Mouse (Mus musculus) midbrain, embryonic 14.5 days (tissue): Measurements from ENCODE around the gene Scgb2b2. TPM values are rescaled to one million over a fixed set of nuclear protein-coding genes. Genes with fewer than 3 reads are reported as not detected.

Source experiments
- ATAC-seq: fragments of 200-750 bp; cut with Nextera tagmentation; 2 replicates; pipeline ENCODE4 v1.8.0; 2017; ENCODE audit warnings: moderate number of reproducible peaks, moderate library complexity; ENCODE audit not compliant: low FRiP score, low TSS enrichment
- DNase-seq: peaks from one replicate; pipeline ENCODE4 v3.0.0-alpha.2; 2015
- H3K27ac ChIP-seq: fragments of 300-500 bp; sonication (generic); replicated peaks from 2 replicates; pipeline ENCODE4 v1.5.1; 2014; ENCODE audit warnings: mild to moderate bottlenecking, low read depth, low read length, moderate library complexity
- H3K27me3 ChIP-seq: fragments of 300-500 bp; sonication (generic); 2 replicates; pipeline ENCODE4 v1.6.1; 2014; ENCODE audit warnings: low read length, control low read depth, mixed read lengths; ENCODE audit not compliant: control insufficient read depth, insufficient read depth
- H3K36me3 ChIP-seq: fragments of 300-500 bp; sonication (generic); 2 replicates; pipeline ENCODE4 v1.6.1; 2014; ENCODE audit warnings: low read length, control low read depth; ENCODE audit not compliant: control insufficient read depth, insufficient read depth
- H3K4me1 ChIP-seq: fragments of 300-500 bp; sonication (generic); 2 replicates; pipeline ENCODE4 v1.6.1; 2014; ENCODE audit warnings: mild to moderate bottlenecking, antibody characterized with exemption, low read length, control low read depth; ENCODE audit not compliant: control insufficient read depth, insufficient read depth
- H3K4me2 ChIP-seq: fragments of 300-500 bp; sonication (generic); 2 replicates; pipeline ENCODE4 v1.6.1; 2014; ENCODE audit warnings: mild to moderate bottlenecking, low read length, moderate library complexity
- H3K4me3 ChIP-seq: fragments of 300-500 bp; sonication (generic); replicated peaks from 2 replicates; pipeline ENCODE4 v1.5.1; 2014; ENCODE audit warnings: low read depth, low read length
- H3K9ac ChIP-seq: fragments of 300-500 bp; sonication (generic); replicated peaks from 2 replicates; pipeline ENCODE4 v1.6.1; 2014; ENCODE audit warnings: mild to moderate bottlenecking, low read length, moderate library complexity
- H3K9me3 ChIP-seq: fragments of 300-500 bp; sonication (generic); 2 replicates; pipeline ENCODE4 v1.6.1; 2016; ENCODE audit warnings: low read length, control low read depth, mixed read lengths; ENCODE audit not compliant: control insufficient read depth
- WGBS: fragments of 180-500 bp; shearing (Covaris S2); extraction: QIAGEN DNeasy Blood & Tissue Kit; methylation state at CpG from one replicate; pipeline ENCODE4 v1.1.7; 2014; 5-methylcytosine and 5-hydroxymethylcytosine counted together
- polyA plus RNA-seq: library from polyadenylated mRNA; unstranded; fragments of >200 nt; fragmentation: Nextera tagmentation; extraction: Ambion mirVana; gene quantifications from 2 replicates; pipeline ENCODE4 v1.2.1, GENCODE M21; 2014

The Scgb2b2 gene
- not detected in 2 replicates for polyA plus RNA-seq

GRCm38 (mm10) chr7:31290208-31290607 lies at the start of gene Scgb2b2:
TSS of gene Scgb2b2 (plus strand) at chr7:31290508.
- Histone ChIP-seq H3K36me3 (no peaks in the 10 kb centered on the region), H3K27me3 (no peaks in the 10 kb centered on the region), H3K4me3 (no peak within 1 kb of the TSS), H3K27ac (no peak within 1 kb of the TSS), H3K4me1 (no peaks in the 10 kb centered on the region), H3K9ac (no peak within 1 kb of the TSS), H3K4me2 (no peak within 1 kb of the TSS), H3K9me3 (peaks cover 23% of the 10 kb centered on the region)
- DNase-seq (no peak), ATAC-seq (no peak)
- WGBS: 83% methylated on average over 5 of the region's 5 CpGs

GRCm38 (mm10) chr7:31291721-31292120 lies 1.4 kb downstream of the Scgb2b2 start, which contains the start of gene Scgb1b2:
TSS of gene Scgb1b2 (minus strand) at chr7:31291821.
- Histone ChIP-seq H3K4me3 (no peak within 1 kb of the TSS), H3K27ac (no peak within 1 kb of the TSS), H3K9ac (no peak within 1 kb of the TSS), H3K27me3 (no peaks in the 10 kb centered on the region), H3K4me1 (no peaks in the 10 kb centered on the region), H3K4me2 (no peak within 1 kb of the TSS), H3K9me3 (peaks cover 24% of the 10 kb centered on the region), H3K36me3 (no peaks in the 10 kb centered on the region)
- 86% methylated on average over 3 of the region's 3 CpGs for WGBS
- DNase-seq: no peak
- no peak for ATAC-seq

Other genes with a start within 250 kb of the Scgb2b2 start
- gene Fxyd5, start 248.0 kb upstream of the Scgb2b2 start, polyA plus RNA-seq: 7.9 and 10.8 TPM in 2 replicates
- gene Fxyd7, start 239.0 kb upstream of the Scgb2b2 start, polyA plus RNA-seq: 99.9 and 159 TPM in 2 replicates
- gene Fxyd1, start 233.3 kb upstream of the Scgb2b2 start, polyA plus RNA-seq: 2.8 and 9.0 TPM in 2 replicates
- gene Lgi4, start 231.2 kb upstream of the Scgb2b2 start, polyA plus RNA-seq: 0.16 and 0.17 TPM in 2 replicates
- gene Fxyd3, start 213.8 kb upstream of the Scgb2b2 start, polyA plus RNA-seq: not detected in 2 replicates
- 0.26 TPM in 1 of 2 replicates, not detected in the other for gene Hpn, start 175.2 kb upstream of the Scgb2b2 start, polyA plus RNA-seq
- gene Scn1b, start 163.5 kb upstream of the Scgb2b2 start, polyA plus RNA-seq: 5.6 TPM in 2 replicates
- gene Gramd1a, start 134.6 kb upstream of the Scgb2b2 start, polyA plus RNA-seq: 205 and 232 TPM in 2 replicates
- not detected in 2 replicates for gene Scgb1b2, start 1.3 kb downstream of the Scgb2b2 start, polyA plus RNA-seq
- not detected in 2 replicates for gene Scgb2b3, start 71.6 kb downstream of the Scgb2b2 start, polyA plus RNA-seq
- not detected in 2 replicates for gene Scgb1b3, start 85.1 kb downstream of the Scgb2b2 start, polyA plus RNA-seq